In the genomic region with DNA sequence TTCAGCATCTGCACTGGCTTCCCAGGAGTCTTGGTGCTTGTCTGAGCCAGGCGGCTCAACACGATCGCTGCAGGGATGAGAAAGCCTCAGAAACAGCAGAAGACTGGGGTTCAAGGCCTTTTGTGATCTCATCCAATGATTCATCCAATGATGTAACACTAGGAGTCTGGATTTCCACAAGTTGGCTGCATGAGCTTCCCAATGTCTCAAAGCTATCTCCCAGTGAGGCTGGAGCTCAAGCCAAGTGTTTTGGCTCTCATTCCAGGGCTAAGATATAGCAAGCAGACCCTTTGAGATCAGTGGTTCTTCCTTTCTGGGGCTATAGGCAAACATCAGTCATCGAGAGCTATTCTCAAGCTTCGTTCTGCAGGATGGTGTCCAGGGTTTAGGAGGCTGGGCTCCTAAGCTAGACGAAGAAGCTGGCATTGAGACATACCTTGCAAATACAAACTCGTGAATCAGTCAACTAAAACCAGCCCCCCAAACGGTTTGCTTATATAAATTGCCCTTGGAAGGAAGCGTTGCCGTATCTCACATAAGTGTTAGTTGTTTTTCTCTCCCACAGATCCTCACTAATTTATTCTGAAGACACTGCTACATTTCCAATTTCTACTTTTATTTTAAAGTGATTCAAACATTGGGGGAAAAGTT, we compare ENCODE assay signal across 15 mouse cellular contexts.
A peak's percentile ranks its signal among the peaks of the same experiment; 100 is the strongest.
DNase-seq lines count a peak whose midpoint lies in the region; ATAC-seq and TF ChIP-seq lines count a peak whose summit lies in the region.
"Had no signal": no experiment of that assay in that cellular context is flagged by ENCODE, and none has a peak within 500 bp of the region (broad histone marks: within the 10 kb centered on the region; RNA-seq: fewer than 3 reads in every experiment).

No protein-coding gene starts in this region.

- H3K27me3 ChIP-seq in lung, postnatal 0 days (replicated peaks; ENCODE audit: insufficient read depth, low read length), result no peaks in the 10 kb centered on the region
- H3K27me3 ChIP-seq: embryonic facial prominence, embryonic 12.5 days; midbrain, embryonic 13.5 days; neural tube, embryonic 13.5 days had no signal

- no peak overlapping the region for H3K4me2 ChIP-seq in lung, postnatal 0 days (replicated peaks; ENCODE audit: low read depth, low read length)
- H3K4me2 ChIP-seq: embryonic facial prominence, embryonic 12.5 days; midbrain, embryonic 13.5 days; neural tube, embryonic 13.5 days had no signal

- H3K36me3 ChIP-seq in lung, postnatal 0 days (ENCODE audit: insufficient read depth, low read length), result no peaks in the 10 kb centered on the region
- H3K36me3 ChIP-seq: embryonic facial prominence, embryonic 12.5 days; midbrain, embryonic 13.5 days; neural tube, embryonic 13.5 days had no signal

- H3K27ac ChIP-seq in lung, postnatal 0 days (ENCODE audit: low read length), result no peak overlapping the region
- H3K27ac ChIP-seq: embryonic facial prominence, embryonic 12.5 days; midbrain, embryonic 13.5 days; neural tube, embryonic 13.5 days had no signal

- peak; percentile 35; the same call in 1 of the 2 replicates for ATAC-seq in frontal cortex, adult (ENCODE audit: low TSS enrichment)
- peak; percentile 44; the same call in 1 of the 2 replicates for ATAC-seq in lung, postnatal 0 days
- ATAC-seq: midbrain, embryonic 13.5 days had no signal

- no peak for TF ChIP-seq EP300 in lung, postnatal 0 days (IDR thresholded peaks at IDR 0.05)

- H3K9me3 ChIP-seq in lung, postnatal 0 days (ENCODE audit: low read length), result no peaks in the 10 kb centered on the region
- H3K9me3 ChIP-seq: embryonic facial prominence, embryonic 12.5 days; midbrain, embryonic 13.5 days; neural tube, embryonic 13.5 days had no signal

- WGBS in lung, postnatal 0 days, result 80% methylated on average over 10 of the region's 10 CpGs

- no peak for DNase-seq in frontal cortex, postnatal 10 days (ENCODE audit: low spot score in 2 of 2)
- DNase-seq in lung, postnatal 0 days (ENCODE audit: low spot score), result peak; percentile 10
- DNase-seq in lung, postnatal 14 days, result no peak
- DNase-seq in adrenal gland, postnatal 25 days, result peak; percentile 8
- DNase-seq in heart, postnatal 10 days, result peak; percentile 64 to 65
- DNase-seq in spleen, adult 18-20 months, result no peak
- DNase-seq in neural tube, embryonic 10.5 days (ENCODE audit: extremely low spot score, low spot score), result no peak
- DNase-seq: cerebellum, adult 8-10 months; kidney, postnatal 4 days; lung, adult 18-20 months; right cerebral cortex, postnatal 4 days had no signal

- TF ChIP-seq CTCF in lung, postnatal 0 days (IDR thresholded peaks at IDR 0.05), result no peak

- intact Hi-C loops in heart, postnatal 10 days (cut with DNase I), result no loop called here

- no peak overlapping the region for H3K9ac ChIP-seq in lung, postnatal 0 days (replicated peaks; ENCODE audit: low read depth)
- H3K9ac ChIP-seq: embryonic facial prominence, embryonic 12.5 days; midbrain, embryonic 13.5 days; neural tube, embryonic 13.5 days had no signal

- H3K4me1 ChIP-seq in lung, postnatal 0 days (ENCODE audit: insufficient read depth, low read depth, low read length), result no peaks in the 10 kb centered on the region
- H3K4me1 ChIP-seq: embryonic facial prominence, embryonic 12.5 days had no signal

- H3K4me3 ChIP-seq in lung, postnatal 0 days (ENCODE audit: low read depth, low read length), result no peak overlapping the region
- H3K4me3 ChIP-seq: embryonic facial prominence, embryonic 12.5 days; midbrain, embryonic 13.5 days; neural tube, embryonic 13.5 days had no signal

Comparison
In these comparisons a context has a peak if more than half of its experiments do, and no peak if none do; other contexts are left out.
1. DNase-seq: peak in lung, postnatal 0 days (single experiment), adrenal gland, postnatal 25 days (single experiment) and heart, postnatal 10 days (2 of 2); none in frontal cortex, postnatal 10 days (0 of 2), lung, postnatal 14 days (single experiment), spleen, adult 18-20 months (0 of 2) and neural tube, embryonic 10.5 days (single experiment).